Mouse (Mus musculus) liver, embryonic 14.5 days (tissue): ENCODE results near the gene Numb. TPM values are rescaled to one million over a fixed set of nuclear protein-coding genes. Genes with fewer than 3 reads are reported as not detected.

Experiments
- ATAC-seq: fragments of 200-750 bp; cut with Nextera tagmentation; 2 replicates; pipeline ENCODE4 v1.8.0; 2017; ENCODE audit warnings: moderate number of reproducible peaks, mild to moderate bottlenecking, moderate library complexity; ENCODE audit not compliant: insufficient read depth
- DNase-seq, 3 experiments: peaks; one replicate each; pipeline ENCODE4 v3.0.0-alpha.2; 2012 to 2013; ENCODE audit warnings: low read depth in 3 of 3, low spot score in 3 of 3
- H3K27ac ChIP-seq: fragments of 300-500 bp; sonication (generic); 2 replicates; pipeline ENCODE4 v1.5.1; 2014; ENCODE audit warnings: moderate library complexity, mild to moderate bottlenecking, control low read depth, inconsistent platforms
- H3K27me3 ChIP-seq: fragments of 300-500 bp; sonication (generic); 2 replicates; pipeline ENCODE4 v1.6.1; 2014; ENCODE audit warnings: mild to moderate bottlenecking, low read length, moderate library complexity; ENCODE audit not compliant: control insufficient read depth, insufficient read depth
- H3K36me3 ChIP-seq: fragments of 300-500 bp; sonication (generic); replicated peaks from 2 replicates; pipeline ENCODE4 v1.6.1; 2014; ENCODE audit warnings: low read depth; ENCODE audit not compliant: control insufficient read depth, insufficient read depth
- H3K4me1 ChIP-seq, 2 experiments: fragments of 200-500 bp in 1 of 2; fragments of 300-500 bp in 1 of 2; sonication (generic) in 1 of 2; replicated peaks; 2 replicates each; pipeline ENCODE4 v1.6.1; 2012 to 2014; ENCODE audit warnings: antibody characterized with exemption in 1 of 2, inconsistent platforms in 1 of 2, low read length in 1 of 2; ENCODE audit not compliant: control insufficient read depth in 2 of 2, insufficient read depth in 2 of 2
- H3K4me2 ChIP-seq: fragments of 300-500 bp; sonication (generic); 2 replicates; pipeline ENCODE4 v1.6.1; 2014; ENCODE audit warnings: low read depth, mild to moderate bottlenecking, control low read depth, moderate library complexity
- H3K4me3 ChIP-seq, 2 experiments: fragments of 200-500 bp in 1 of 2; fragments of 300-500 bp in 1 of 2; sonication (generic) in 1 of 2; 2 replicates each; pipeline ENCODE4 v1.5.1; 2012 to 2014; ENCODE audit warnings: low read depth in 2 of 2, low read length in 2 of 2, mild to moderate bottlenecking in 2 of 2, control low read depth in 1 of 2, inconsistent platforms in 1 of 2, moderate library complexity in 1 of 2; ENCODE audit not compliant: insufficient read depth in 1 of 2
- H3K9ac ChIP-seq: fragments of 300-500 bp; sonication (generic); replicated peaks from 2 replicates; pipeline ENCODE4 v1.6.1; 2014; ENCODE audit warnings: mild to moderate bottlenecking, control low read depth, moderate library complexity
- H3K9me3 ChIP-seq: fragments of 300-500 bp; sonication (generic); 2 replicates; pipeline ENCODE4 v1.6.1; 2016; ENCODE audit warnings: low read length, mixed read lengths; ENCODE audit not compliant: control insufficient read depth
- CTCF ChIP-seq: IDR thresholded peaks from 2 replicates; pipeline ENCODE4 v1.5.1; 2016; ENCODE audit warnings: antibody characterized with exemption, low read depth, control low read depth
- EP300 ChIP-seq: IDR thresholded peaks from 2 replicates; pipeline ENCODE4 v1.6.1; 2016; ENCODE audit warnings: antibody characterized with exemption, low read depth
- WGBS: fragments of 180-500 bp; shearing (Covaris S2); extraction: QIAGEN DNeasy Blood & Tissue Kit; methylation state at CpG from one replicate; pipeline ENCODE4 v1.1.7; 2014; ENCODE audit not compliant: insufficient replicate concordance; 5-methylcytosine and 5-hydroxymethylcytosine counted together
- polyA plus RNA-seq, 2 experiments: library from polyadenylated mRNA; depleted of rRNA in 1 of 2; stranded (reverse) in 1 of 2; unstranded in 1 of 2; fragments of >200 nt; fragmentation: Nextera tagmentation in 1 of 2; extraction: Ambion mirVana in 1 of 2; gene quantifications; 2 replicates each; pipeline versions ENCODE4 v1.2.1 to v1.2.3; 2012 to 2014

Numb gene
- polyA plus RNA-seq, 2 experiments: 9.7 to 13.1 TPM

DNA sequence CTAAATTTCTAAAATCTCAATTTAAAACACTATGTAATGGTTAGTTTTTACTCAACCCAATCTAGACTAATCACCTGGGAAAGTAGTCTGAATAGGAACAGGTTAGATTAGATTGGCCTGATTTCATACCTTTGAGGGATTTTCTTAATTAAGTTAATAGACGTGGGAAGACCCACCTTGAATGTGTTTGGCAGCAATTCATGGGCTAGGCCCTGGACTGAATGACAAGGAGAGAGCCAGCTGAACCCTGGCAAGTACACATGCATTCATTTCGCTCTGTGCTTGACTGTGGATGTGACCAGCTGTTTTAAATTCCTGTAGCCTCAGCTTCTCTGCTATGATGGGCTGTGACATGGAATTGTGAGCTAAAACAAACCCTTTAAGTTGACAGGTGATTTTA lies 40.8 kb downstream of the Numb start:
- Histone ChIP-seq H3K27ac (no peak overlapping the region), H3K4me2 (no peak overlapping the region), H3K36me3 (no peaks in the 10 kb centered on the region), H3K4me3 (no peak overlapping the region), H3K27me3 (no peaks in the 10 kb centered on the region), H3K4me1 (no peaks in the 10 kb centered on the region), H3K9ac (no peak overlapping the region), H3K9me3 (no peaks in the 10 kb centered on the region)
- TF ChIP-seq CTCF (no peak), EP300 (no peak)
- ATAC-seq (no peak), DNase-seq (no peak)
- 74% methylated on average over 2 of the region's 2 CpGs for WGBS

GRCm38 (mm10) chr12:83875097-83875496 lies 46.6 kb downstream of the Numb start:
- no peak overlapping the region for H3K27ac ChIP-seq
- H3K36me3 ChIP-seq: no peaks in the 10 kb centered on the region; the same call in 1 of the 2 replicates
- WGBS: 67% methylated on average over 2 of the region's 2 CpGs
- no peak overlapping the region for H3K4me3 ChIP-seq
- no peaks in the 10 kb centered on the region for H3K9me3 ChIP-seq
- TF ChIP-seq CTCF (no peak), EP300 (no peak)
- H3K27me3 ChIP-seq: no peaks in the 10 kb centered on the region
- DNase-seq (no peak), ATAC-seq (no peak)
- H3K4me2 ChIP-seq: no peak overlapping the region
- no peaks in the 10 kb centered on the region for H3K4me1 ChIP-seq
- no peak overlapping the region for H3K9ac ChIP-seq

- Histone ChIP-seq H3K9me3 (no peaks in the 10 kb centered on the region), H3K9ac (no peak overlapping the region), H3K4me3 (no peak overlapping the region), H3K4me2 (no peak overlapping the region), H3K36me3 (no peaks in the 10 kb centered on the region; the same call in 1 of the 2 replicates), H3K27ac (no peak overlapping the region), H3K4me1 (no peaks in the 10 kb centered on the region), H3K27me3 (no peaks in the 10 kb centered on the region)
- WGBS: 70% methylated on average over 4 of the region's 4 CpGs
- ATAC-seq (no peak), DNase-seq (no peak)
- TF ChIP-seq CTCF: no peak
These were observed 47.1 kb downstream of the Numb start for GRCm38 (mm10) chr12:83874597-83874996.

GRCm38 (mm10) chr12:83864501-83864900 lies 57.2 kb downstream of the Numb start:
- Histone ChIP-seq H3K4me2 (no peak overlapping the region), H3K9ac (no peak overlapping the region), H3K27me3 (no peaks in the 10 kb centered on the region), H3K27ac (no peak overlapping the region), H3K4me1 (peaks cover 0 to 3% of the 10 kb centered on the region in 2 experiments; a peak in 1 of 4 replicates), H3K9me3 (no peaks in the 10 kb centered on the region), H3K4me3 (no peak overlapping the region), H3K36me3 (no peaks in the 10 kb centered on the region)
- ATAC-seq (no peak), DNase-seq (no peak)
- TF ChIP-seq EP300 (no peak), CTCF (no peak)
- WGBS: 62% methylated on average over 1 of the region's 1 CpGs

DNA sequence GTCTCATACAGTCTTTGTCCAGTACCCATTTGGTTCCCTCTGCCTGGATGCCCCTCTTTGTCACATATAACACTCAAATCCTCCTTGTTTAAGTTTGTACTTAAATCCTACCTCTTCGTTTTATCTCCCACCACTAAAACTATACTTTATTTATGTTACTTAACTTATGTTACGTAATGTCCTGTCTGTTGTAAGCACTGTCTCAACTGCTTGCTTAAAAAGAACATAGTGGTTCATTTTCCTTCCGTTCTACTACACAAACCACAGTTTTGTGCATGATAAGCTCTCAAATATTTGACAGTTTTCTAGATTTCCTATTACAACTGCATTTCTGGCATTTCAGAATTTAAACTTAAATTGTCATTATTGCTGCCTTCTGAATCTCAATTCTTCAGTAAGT lies 59.9 kb downstream of the Numb start:
- Histone ChIP-seq H3K36me3 (no peaks in the 10 kb centered on the region), H3K27ac (no peak overlapping the region), H3K4me3 (no peak overlapping the region), H3K9ac (no peak overlapping the region), H3K4me2 (no peak overlapping the region), H3K9me3 (no peaks in the 10 kb centered on the region), H3K27me3 (no peaks in the 10 kb centered on the region), H3K4me1 (peaks cover 0 to 3% of the 10 kb centered on the region in 2 experiments; a peak in 1 of 4 replicates)
- TF ChIP-seq CTCF (no peak), EP300 (no peak)
- DNase-seq (no peak), ATAC-seq (no peak)
- 38% methylated on average over 3 of the region's 3 CpGs for WGBS

GRCm38 (mm10) chr12:83860688-83861087 lies 61.0 kb downstream of the Numb start:
- no peaks in the 10 kb centered on the region for H3K36me3 ChIP-seq
- no peak overlapping the region for H3K4me3 ChIP-seq
- H3K4me2 ChIP-seq: no peak overlapping the region
- H3K4me1 ChIP-seq: peaks cover 0 to 3% of the 10 kb centered on the region in 2 experiments; a peak in 1 of 4 replicates
- H3K9me3 ChIP-seq: no peaks in the 10 kb centered on the region
- H3K27me3 ChIP-seq: no peaks in the 10 kb centered on the region
- no peak for ATAC-seq
- no peak overlapping the region for H3K27ac ChIP-seq
- no peak for DNase-seq
- H3K9ac ChIP-seq: no peak overlapping the region
- TF ChIP-seq CTCF (no peak), EP300 (no peak)
